Mouse (Mus musculus) brain, embryonic 14.5 days (tissue): ENCODE measurements around the gene Rab11fip3.

ENCODE experiments used
- CTCF ChIP-seq: fragments of 200-500 bp; IDR thresholded peaks from 2 replicates; pipeline ENCODE4 v1.5.1; 2012; ENCODE audit warnings: inconsistent platforms, mild to moderate bottlenecking, moderate library complexity, borderline replicate concordance; ENCODE audit not compliant: insufficient read depth, insufficient read length; ENCODE audit errors: extremely low read depth
- POLR2A ChIP-seq: fragments of 200-500 bp; IDR thresholded peaks from 2 replicates; pipeline ENCODE4 v1.6.1; 2012; ENCODE audit warnings: mild to moderate bottlenecking, inconsistent platforms, borderline replicate concordance; ENCODE audit not compliant: poor library complexity, insufficient read depth, insufficient read length, severe bottlenecking; ENCODE audit errors: extremely low read depth

DNA sequence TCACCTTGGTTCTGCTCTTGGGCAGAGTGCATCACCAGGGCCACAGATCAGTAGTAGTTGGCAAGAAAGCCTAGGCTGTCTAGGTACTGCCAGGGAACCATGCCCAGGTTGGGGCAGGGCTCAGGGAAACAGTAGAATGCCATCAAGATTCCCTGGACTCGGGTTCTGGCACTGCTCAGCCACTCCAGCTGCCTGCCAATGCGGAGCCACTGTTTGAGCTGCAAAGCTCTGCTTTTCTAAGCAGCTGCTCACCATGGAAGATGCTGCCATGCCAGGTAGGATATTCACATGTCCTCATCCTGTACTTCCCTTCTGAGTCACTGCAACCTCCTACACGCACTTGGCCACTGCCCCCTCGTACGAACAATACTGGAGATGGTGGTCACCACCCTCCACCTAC, 88.5 kb downstream of the Rab11fip3 start:
- TF ChIP-seq CTCF (no peak), POLR2A (no peak)
